Mouse (Mus musculus): ENCODE measurements around the gene Fam198b. TPM values are rescaled to one million over a fixed set of nuclear protein-coding genes. Genes with fewer than 3 reads are reported as not detected.

Gene Fam198b
- polyA plus RNA-seq, 1 experiment from 2014 or later = 21.3 TPM

DNA sequence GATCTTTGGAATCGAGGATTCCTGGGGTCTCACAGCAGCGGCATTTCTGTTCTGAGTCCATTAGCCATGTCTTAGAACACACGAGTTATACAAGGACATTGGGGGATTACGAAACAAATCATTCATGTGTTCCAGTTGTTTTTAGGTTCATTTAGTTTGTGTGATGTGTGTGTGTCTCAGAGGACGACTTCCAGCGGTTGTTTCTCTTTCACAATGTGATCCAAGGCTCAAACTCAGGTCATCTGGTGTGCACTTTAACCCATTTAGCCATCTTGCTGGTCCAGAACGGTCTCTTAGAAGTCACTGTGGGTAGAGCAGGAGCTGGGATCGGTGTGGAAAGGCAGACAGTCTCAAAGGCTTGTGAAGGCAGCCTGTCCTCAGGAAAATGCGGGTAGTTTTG lies 15.6 kb downstream of the Fam198b start:
- DNase-seq (ENCODE audit: low spot score) (peak; percentile 52), ATAC-seq (0 out of 2 replicates have a peak, but pooled peaks have one; percentile 5)
- H3K4me1 ChIP-seq (ENCODE audit: insufficient read depth, low read depth, low read length) = peaks cover 7% of the 10 kb centered on the region; the same call in 1 of the 2 replicates
- H3K9ac ChIP-seq (replicated peaks; ENCODE audit: low read depth) = no peak overlapping the region
- 79% methylated on average over 9 of the region's 9 CpGs for WGBS
- no peaks in the 10 kb centered on the region for H3K9me3 ChIP-seq (ENCODE audit: low read length)
- no peaks in the 10 kb centered on the region for H3K27me3 ChIP-seq (replicated peaks; ENCODE audit: insufficient read depth, low read length)
- no peak overlapping the region for H3K4me2 ChIP-seq (replicated peaks; ENCODE audit: low read depth, low read length)
- H3K27ac ChIP-seq (ENCODE audit: low read length) = no peak overlapping the region
- no peak overlapping the region for H3K4me3 ChIP-seq (ENCODE audit: low read depth, low read length)
- TF ChIP-seq EP300 (IDR thresholded peaks at IDR 0.05) (no peak), CTCF (IDR thresholded peaks at IDR 0.05) (no peak)
- no peaks in the 10 kb centered on the region for H3K36me3 ChIP-seq (ENCODE audit: insufficient read depth, low read length)

DNA sequence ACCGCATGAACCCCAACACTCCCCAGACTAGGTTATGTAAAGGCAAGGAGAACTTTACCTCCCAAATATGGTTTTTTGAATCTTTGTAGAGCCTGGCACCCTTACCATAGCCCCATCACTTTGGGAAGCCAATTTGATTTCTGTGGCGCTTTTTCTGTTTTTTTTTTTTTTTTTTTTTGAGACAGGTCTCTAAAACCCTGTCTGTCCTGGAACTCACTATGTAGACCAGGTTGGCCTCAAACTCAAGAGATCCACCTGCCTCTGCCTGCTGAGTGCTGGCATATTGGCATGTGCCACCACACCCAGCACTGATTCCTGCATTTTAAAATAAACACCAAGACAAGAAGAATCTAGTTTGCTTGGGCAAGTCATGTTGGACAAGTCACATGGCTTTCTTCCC lies 16.2 kb downstream of the Fam198b start:
- H3K4me2 ChIP-seq (replicated peaks; ENCODE audit: low read depth, low read length) = no peak overlapping the region
- no peaks in the 10 kb centered on the region for H3K36me3 ChIP-seq (ENCODE audit: insufficient read depth, low read length)
- no peak for ATAC-seq
- no peaks in the 10 kb centered on the region for H3K9me3 ChIP-seq (ENCODE audit: low read length)
- WGBS = 98% methylated on average over 2 of the region's 2 CpGs
- DNase-seq (ENCODE audit: low spot score) = no peak
- peaks cover 7% of the 10 kb centered on the region; the same call in 1 of the 2 replicates for H3K4me1 ChIP-seq (ENCODE audit: insufficient read depth, low read depth, low read length)
- TF ChIP-seq EP300 (IDR thresholded peaks at IDR 0.05) (no peak), CTCF (IDR thresholded peaks at IDR 0.05) (no peak)
- no peak overlapping the region for H3K9ac ChIP-seq (replicated peaks; ENCODE audit: low read depth)
- H3K27me3 ChIP-seq (replicated peaks; ENCODE audit: insufficient read depth, low read length) = no peaks in the 10 kb centered on the region
- no peak overlapping the region for H3K4me3 ChIP-seq (ENCODE audit: low read depth, low read length)
- no peak overlapping the region for H3K27ac ChIP-seq (ENCODE audit: low read length)

DNA sequence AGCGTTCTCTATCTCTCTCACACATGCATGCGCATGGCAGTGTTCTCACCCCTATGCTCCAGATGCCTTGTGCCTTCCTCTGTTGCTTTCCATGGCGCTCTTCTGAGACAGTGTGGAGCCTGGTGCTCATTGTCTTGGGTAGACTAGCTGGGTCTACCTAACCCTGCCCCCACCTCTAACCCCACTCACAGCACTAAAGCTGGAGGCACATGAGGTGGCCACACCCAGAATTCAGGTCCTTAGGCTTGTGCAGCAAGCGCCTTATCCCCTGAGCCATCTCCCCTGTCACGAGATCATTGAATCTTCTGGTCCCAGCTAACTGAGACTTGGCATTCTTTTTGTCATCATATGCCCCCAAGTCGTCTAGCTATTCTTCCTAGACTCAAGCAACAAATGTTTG lies 17.0 kb downstream of the Fam198b start:
- H3K9ac ChIP-seq (replicated peaks; ENCODE audit: low read depth) = no peak overlapping the region
- no peaks in the 10 kb centered on the region for H3K9me3 ChIP-seq (ENCODE audit: low read length)
- no peaks in the 10 kb centered on the region for H3K36me3 ChIP-seq (ENCODE audit: insufficient read depth, low read length)
- H3K4me1 ChIP-seq (ENCODE audit: insufficient read depth, low read depth, low read length) = peaks cover 7% of the 10 kb centered on the region; the same call in 1 of the 2 replicates
- no peaks in the 10 kb centered on the region for H3K27me3 ChIP-seq (replicated peaks; ENCODE audit: insufficient read depth, low read length)
- H3K27ac ChIP-seq (ENCODE audit: low read length) = no peak overlapping the region
- no peak for TF ChIP-seq CTCF (IDR thresholded peaks at IDR 0.05)
- no peak overlapping the region for H3K4me3 ChIP-seq (ENCODE audit: low read depth, low read length)
- 83% methylated on average over 6 of the region's 6 CpGs for WGBS
- no peak overlapping the region for H3K4me2 ChIP-seq (replicated peaks; ENCODE audit: low read depth, low read length)
- DNase-seq (ENCODE audit: low spot score) (no peak), ATAC-seq (no peak)

DNA sequence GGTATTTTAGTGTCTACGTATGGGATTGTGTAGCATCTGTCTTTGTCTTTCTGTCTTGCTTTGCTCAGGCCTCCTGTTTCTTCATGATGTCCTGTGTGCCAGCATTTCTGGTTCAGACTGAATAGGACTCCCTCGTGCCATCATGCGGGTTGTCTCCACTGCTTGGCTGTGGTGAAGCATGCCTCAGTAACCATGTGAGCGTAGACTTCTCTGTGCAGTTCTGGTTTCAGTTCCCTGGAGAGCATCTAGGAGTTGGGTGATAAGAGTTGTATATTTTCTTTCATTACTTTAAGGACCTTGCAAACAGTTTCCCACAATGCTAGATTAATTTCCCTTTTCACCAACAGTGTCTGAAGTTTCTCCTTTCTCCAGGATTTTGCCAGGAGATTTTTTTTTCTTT lies 17.4 kb downstream of the Fam198b start:
- DNase-seq (ENCODE audit: low spot score) (no peak), ATAC-seq (no peak)
- H3K4me3 ChIP-seq (ENCODE audit: low read depth, low read length) = no peak overlapping the region
- TF ChIP-seq CTCF (IDR thresholded peaks at IDR 0.05) (no peak), EP300 (IDR thresholded peaks at IDR 0.05) (no peak)
- 93% methylated on average over 4 of the region's 4 CpGs for WGBS
- H3K9me3 ChIP-seq (ENCODE audit: low read length) = no peaks in the 10 kb centered on the region
- no peaks in the 10 kb centered on the region for H3K27me3 ChIP-seq (replicated peaks; ENCODE audit: insufficient read depth, low read length)
- H3K36me3 ChIP-seq (ENCODE audit: insufficient read depth, low read length) = no peaks in the 10 kb centered on the region
- H3K9ac ChIP-seq (replicated peaks; ENCODE audit: low read depth) = no peak overlapping the region
- H3K4me1 ChIP-seq (ENCODE audit: insufficient read depth, low read depth, low read length) = peaks cover 10% of the 10 kb centered on the region; the same call in 1 of the 2 replicates
- no peak overlapping the region for H3K4me2 ChIP-seq (replicated peaks; ENCODE audit: low read depth, low read length)
- no peak overlapping the region for H3K27ac ChIP-seq (ENCODE audit: low read length)

DNA sequence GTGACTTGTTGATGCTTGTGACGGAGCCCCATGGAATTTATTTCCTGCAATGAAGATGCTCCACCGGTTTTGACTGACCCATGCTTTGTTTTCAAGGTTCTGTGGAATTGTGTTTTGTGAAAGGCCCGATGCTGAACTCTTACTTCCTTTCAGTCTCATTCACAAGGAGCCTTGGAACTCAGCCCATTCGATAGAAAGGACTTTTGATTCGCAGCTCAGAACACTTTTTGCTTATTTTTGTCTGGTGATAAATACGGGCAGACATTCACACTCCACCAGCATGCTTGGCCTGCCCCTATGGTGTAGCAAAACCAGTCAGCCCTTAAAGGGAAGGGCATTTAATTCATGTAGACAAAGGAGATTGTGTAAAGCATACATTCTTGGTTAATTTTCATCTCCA lies 19.5 kb downstream of the Fam198b start:
- DNase-seq (ENCODE audit: low spot score) (peak; percentile 53), ATAC-seq (no peak)
- H3K4me3 ChIP-seq (ENCODE audit: low read depth, low read length) = no peak overlapping the region
- peaks cover 10% of the 10 kb centered on the region; the same call in 1 of the 2 replicates for H3K4me1 ChIP-seq (ENCODE audit: insufficient read depth, low read depth, low read length)
- WGBS = 18% methylated on average over 6 of the region's 6 CpGs
- no peak overlapping the region for H3K4me2 ChIP-seq (replicated peaks; ENCODE audit: low read depth, low read length)
- no peaks in the 10 kb centered on the region for H3K27me3 ChIP-seq (replicated peaks; ENCODE audit: insufficient read depth, low read length)
- no peak overlapping the region for H3K27ac ChIP-seq (ENCODE audit: low read length)
- no peak overlapping the region for H3K9ac ChIP-seq (replicated peaks; ENCODE audit: low read depth)
- TF ChIP-seq EP300 (IDR thresholded peaks at IDR 0.05) (no peak), CTCF (IDR thresholded peaks at IDR 0.05) (no peak)
- no peaks in the 10 kb centered on the region for H3K9me3 ChIP-seq (ENCODE audit: low read length)
- H3K36me3 ChIP-seq (ENCODE audit: insufficient read depth, low read length) = no peaks in the 10 kb centered on the region

DNA sequence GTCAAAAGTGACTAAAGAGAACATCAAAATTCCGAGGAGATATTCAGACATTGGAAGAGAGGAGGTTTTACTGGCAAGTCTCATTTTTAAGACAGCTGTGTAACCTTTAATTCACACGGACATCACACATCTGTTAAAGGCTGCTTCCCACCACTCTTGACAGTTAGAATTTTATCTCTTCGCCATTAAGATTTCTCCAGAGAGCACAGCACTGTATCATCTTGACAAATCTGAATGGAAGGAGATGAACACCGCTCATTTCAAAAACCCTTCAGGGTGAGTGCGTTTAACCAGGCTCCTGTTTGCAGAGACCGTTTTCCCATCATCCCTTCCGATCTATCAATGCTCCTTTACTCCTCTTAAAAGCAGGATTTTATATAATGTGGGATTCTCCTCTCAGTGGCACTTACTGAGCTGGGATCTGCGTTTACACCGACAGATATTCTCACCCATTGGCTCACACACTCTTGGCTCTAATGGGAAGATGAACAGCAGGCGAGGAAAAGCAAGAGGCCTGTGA lies 20.0 kb downstream of the Fam198b start:
- H3K36me3 ChIP-seq (ENCODE audit: insufficient read depth, low read length) = no peaks in the 10 kb centered on the region
- peaks cover 10% of the 10 kb centered on the region; the same call in 1 of the 2 replicates for H3K4me1 ChIP-seq (ENCODE audit: insufficient read depth, low read depth, low read length)
- TF ChIP-seq CTCF (IDR thresholded peaks at IDR 0.05) = no peak
- no peak for TF ChIP-seq EP300 (IDR thresholded peaks at IDR 0.05)
- no peak overlapping the region for H3K4me2 ChIP-seq (replicated peaks; ENCODE audit: low read depth, low read length)
- H3K27ac ChIP-seq (ENCODE audit: low read length) = no peak overlapping the region
- 68% methylated on average over 10 of the region's 10 CpGs for WGBS
- DNase-seq (ENCODE audit: low spot score) (no peak), ATAC-seq (no peak)
- H3K9me3 ChIP-seq (ENCODE audit: low read length) = no peaks in the 10 kb centered on the region
- no peaks in the 10 kb centered on the region for H3K27me3 ChIP-seq (replicated peaks; ENCODE audit: insufficient read depth, low read length)
- H3K9ac ChIP-seq (replicated peaks; ENCODE audit: low read depth) = no peak overlapping the region
- H3K4me3 ChIP-seq (ENCODE audit: low read depth, low read length) = no peak overlapping the region

DNA sequence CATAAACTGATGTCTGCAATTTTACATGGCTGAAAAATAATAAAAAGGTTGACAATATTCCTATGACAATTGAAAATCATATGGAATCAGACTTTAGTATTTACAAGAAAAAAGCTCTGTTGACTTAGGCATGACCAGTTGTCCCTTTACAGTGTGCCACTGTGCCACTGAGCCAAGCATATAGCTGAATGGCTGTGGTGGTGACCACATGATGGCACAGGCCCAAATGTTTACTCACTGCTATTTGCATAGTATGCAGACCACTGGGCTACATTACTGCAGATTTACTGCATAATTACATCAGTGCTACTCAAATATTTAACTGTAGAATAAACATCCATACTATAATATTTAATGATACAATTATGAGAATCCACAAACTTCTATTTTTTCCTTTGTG lies 21.1 kb downstream of the Fam198b start:
- Histone ChIP-seq H3K9ac (replicated peaks; ENCODE audit: low read depth) (no peak overlapping the region), H3K27ac (ENCODE audit: low read length) (no peak overlapping the region), H3K36me3 (ENCODE audit: insufficient read depth, low read length) (no peaks in the 10 kb centered on the region), H3K4me1 (ENCODE audit: insufficient read depth, low read depth, low read length) (peaks cover 10% of the 10 kb centered on the region; the same call in 1 of the 2 replicates), H3K9me3 (ENCODE audit: low read length) (no peaks in the 10 kb centered on the region), H3K4me3 (ENCODE audit: low read depth, low read length) (no peak overlapping the region), H3K27me3 (replicated peaks; ENCODE audit: insufficient read depth, low read length) (no peaks in the 10 kb centered on the region), H3K4me2 (replicated peaks; ENCODE audit: low read depth, low read length) (no peak overlapping the region)
- DNase-seq (ENCODE audit: low spot score) (no peak), ATAC-seq (no peak)
- TF ChIP-seq EP300 (IDR thresholded peaks at IDR 0.05) (no peak), CTCF (IDR thresholded peaks at IDR 0.05) (no peak)
